Mouse (Mus musculus) erythroblast, adult 5-6 weeks (primary cell): Measurements from ENCODE around the gene Gm49380. TPM values are rescaled to one million over a fixed set of nuclear protein-coding genes. Genes with fewer than 3 reads are reported as not detected.

Experiments used
- ATAC-seq: replicated peaks from 2 replicates; pipeline ENCODE4 v1.8.0; 2016; ENCODE audit warnings: moderate number of reproducible peaks, mild to moderate bottlenecking, moderate TSS enrichment, inconsistent platforms; ENCODE audit not compliant: poor library complexity, low FRiP score, severe bottlenecking
- total RNA-seq, 2 experiments: library from RNA; stranded (forward) in 1 of 2; stranded (reverse) in 1 of 2; fragments of 150-400 nt in 1 of 2; fragments of 200-764, 138-1000 nt in 1 of 2; gene quantifications; 2 replicates each; pipeline versions ENCODE4 v1.2.3 to v1.2.4; 2015 to 2017; ENCODE audit warnings: low replicate concordance in 2 of 2

Gm49380 gene
- total RNA-seq, 2 experiments from 2014 or later, result not detected

GRCm38 (mm10) chr9:44052855-44053254 is 60.4 kb downstream of the Gm49380 start:
- no peak for ATAC-seq

GRCm38 (mm10) chr9:44049381-44050165 is 63.7 kb downstream of the Gm49380 start:
- no peak for ATAC-seq

- ATAC-seq, result no peak
Observed at GRCm38 (mm10) chr9:44048541-44049380, 64.5 kb downstream of the Gm49380 start.

GRCm38 (mm10) chr9:44047571-44048490 is 65.5 kb downstream of the Gm49380 start:
- no peak for ATAC-seq

GRCm38 (mm10) chr9:44047071-44047470 is 66.2 kb downstream of the Gm49380 start:
- no peak for ATAC-seq

GRCm38 (mm10) chr9:44046426-44046825 is 66.9 kb downstream of the Gm49380 start:
- no peak for ATAC-seq

GRCm38 (mm10) chr9:44045884-44046272 is 67.4 kb downstream of the Gm49380 start:
- no peak for ATAC-seq

- no peak for ATAC-seq
Observed at GRCm38 (mm10) chr9:44045158-44045883, 68.0 kb downstream of the Gm49380 start.

- no peak for ATAC-seq
Observed at GRCm38 (mm10) chr9:44044426-44045157, 68.7 kb downstream of the Gm49380 start.

GRCm38 (mm10) chr9:44043708-44044425 is 69.4 kb downstream of the Gm49380 start:
- ATAC-seq, result no peak

GRCm38 (mm10) chr9:44042836-44043707 is 70.2 kb downstream of the Gm49380 start, which contains the start of gene Thy1:
TSS of gene Thy1 (plus strand) at chr9:44043384.
- no peak for ATAC-seq

GRCm38 (mm10) chr9:44042396-44042680 is 71.0 kb downstream of the Gm49380 start:
- no peak for ATAC-seq

GRCm38 (mm10) chr9:44041511-44042395 is 71.5 kb downstream of the Gm49380 start:
- ATAC-seq, result no peak

GRCm38 (mm10) chr9:44037106-44037505 is 76.2 kb downstream of the Gm49380 start:
- ATAC-seq, result no peak

- no peak for ATAC-seq
Observed at GRCm38 (mm10) chr9:44033957-44034727, 79.2 kb downstream of the Gm49380 start.

GRCm38 (mm10) chr9:44033317-44033716 is 80.0 kb downstream of the Gm49380 start:
- no peak for ATAC-seq
